Mouse (Mus musculus): ENCODE data around the gene Olfr1280. TPM values are rescaled to one million over a fixed set of nuclear protein-coding genes. Genes with fewer than 3 reads are reported as not detected.

Gene Olfr1280
- polyA plus RNA-seq, 1 experiment from 2014 or later = not detected

Other genes with a start within 250 kb of the Olfr1280 start
- gene Gm13941, start 208.0 kb upstream of the Olfr1280 start, polyA plus RNA-seq (2015; fragmentation: Nextera tagmentation; extraction: Ambion mirVana) = not detected in 2 replicates
- not detected in 2 replicates for gene Gm15130, start 161.1 kb upstream of the Olfr1280 start, polyA plus RNA-seq (2015; fragmentation: Nextera tagmentation; extraction: Ambion mirVana)
- not detected in 2 replicates for gene 4930430A15Rik, start 84.4 kb upstream of the Olfr1280 start, polyA plus RNA-seq (2015; fragmentation: Nextera tagmentation; extraction: Ambion mirVana)
- not detected in 2 replicates for gene Olfr1275, start 78.7 kb upstream of the Olfr1280 start, polyA plus RNA-seq (2015; fragmentation: Nextera tagmentation; extraction: Ambion mirVana)
- not detected in 2 replicates for gene Olfr1276, start 59.5 kb upstream of the Olfr1280 start, polyA plus RNA-seq (2015; fragmentation: Nextera tagmentation; extraction: Ambion mirVana)
- gene Olfr1277, start 39.9 kb upstream of the Olfr1280 start, polyA plus RNA-seq (2015; fragmentation: Nextera tagmentation; extraction: Ambion mirVana) = not detected in 2 replicates
- gene Olfr1278, start 23.9 kb upstream of the Olfr1280 start, polyA plus RNA-seq (2015; fragmentation: Nextera tagmentation; extraction: Ambion mirVana) = not detected in 2 replicates
- gene Olfr1279, start 13.4 kb upstream of the Olfr1280 start, polyA plus RNA-seq (2015; fragmentation: Nextera tagmentation; extraction: Ambion mirVana) = not detected in 2 replicates
- not detected in 2 replicates for gene Olfr1281, start 12.5 kb downstream of the Olfr1280 start, polyA plus RNA-seq (2015; fragmentation: Nextera tagmentation; extraction: Ambion mirVana)
- gene Olfr1282, start 22.1 kb downstream of the Olfr1280 start, polyA plus RNA-seq (2015; fragmentation: Nextera tagmentation; extraction: Ambion mirVana) = not detected in 2 replicates
- not detected in 2 replicates for gene Olfr1283, start 52.8 kb downstream of the Olfr1280 start, polyA plus RNA-seq (2015; fragmentation: Nextera tagmentation; extraction: Ambion mirVana)
- not detected in 2 replicates for gene Olfr1284, start 61.5 kb downstream of the Olfr1280 start, polyA plus RNA-seq (2015; fragmentation: Nextera tagmentation; extraction: Ambion mirVana)
- not detected in 2 replicates for gene Olfr1286, start 109.1 kb downstream of the Olfr1280 start, polyA plus RNA-seq (2015; fragmentation: Nextera tagmentation; extraction: Ambion mirVana)
- not detected in 2 replicates for gene Olfr1287, start 135.1 kb downstream of the Olfr1280 start, polyA plus RNA-seq (2015; fragmentation: Nextera tagmentation; extraction: Ambion mirVana)
- not detected in 2 replicates for gene Olfr1288, start 160.1 kb downstream of the Olfr1280 start, polyA plus RNA-seq (2015; fragmentation: Nextera tagmentation; extraction: Ambion mirVana)
- gene Olfr1289, start 166.8 kb downstream of the Olfr1280 start, polyA plus RNA-seq (2015; fragmentation: Nextera tagmentation; extraction: Ambion mirVana) = not detected in 2 replicates
- gene Olfr1290, start 179.8 kb downstream of the Olfr1280 start, polyA plus RNA-seq (2015; fragmentation: Nextera tagmentation; extraction: Ambion mirVana) = not detected in 2 replicates
- not detected in 2 replicates for gene Olfr1291-ps1, start 183.2 kb downstream of the Olfr1280 start, polyA plus RNA-seq (2015; fragmentation: Nextera tagmentation; extraction: Ambion mirVana)
- not detected in 2 replicates for gene Olfr1293-ps, start 211.2 kb downstream of the Olfr1280 start, polyA plus RNA-seq (2015; fragmentation: Nextera tagmentation; extraction: Ambion mirVana)
- gene Olfr1294, start 226.3 kb downstream of the Olfr1280 start, polyA plus RNA-seq (2015; fragmentation: Nextera tagmentation; extraction: Ambion mirVana) = not detected in 2 replicates

All from lung, embryonic 16.5 days (tissue).